Mouse (Mus musculus): ENCODE data around the gene Tapbp. TPM values are rescaled to one million over a fixed set of nuclear protein-coding genes. Genes with fewer than 3 reads are reported as not detected.

The Tapbp gene
- polyA plus RNA-seq, 1 experiment from 2014 or later, result 102 TPM

- H3K36me3 ChIP-seq (ENCODE audit: control insufficient read depth, insufficient read depth), result peaks cover 51% of the 10 kb centered on the region
- no peaks in the 10 kb centered on the region for H3K4me1 ChIP-seq (replicated peaks; ENCODE audit: control insufficient read depth, insufficient read depth, low read length)
- WGBS, result 95% methylated on average over 17 of the region's 17 CpGs
- H3K9ac ChIP-seq (ENCODE audit: low read depth, low read length), result no peak overlapping the region
- H3K9me3 ChIP-seq (ENCODE audit: control insufficient read depth), result no peaks in the 10 kb centered on the region
- ATAC-seq, result no peak
- TF ChIP-seq CTCF (IDR thresholded peaks at IDR 0.05; ENCODE audit: low read depth), result no peak
- H3K4me2 ChIP-seq (replicated peaks; ENCODE audit: low read depth), result no peak overlapping the region
- no peak overlapping the region for H3K4me3 ChIP-seq (ENCODE audit: low read depth, low read length)
- no peak overlapping the region for H3K27ac ChIP-seq (ENCODE audit: low read depth, low read length)
- H3K27me3 ChIP-seq (replicated peaks; ENCODE audit: control insufficient read depth, insufficient read depth, low read length), result no peaks in the 10 kb centered on the region
Measured at GRCm38 (mm10) chr17:33965082-33965845, 49.6 kb downstream of the Tapbp start.

- Histone ChIP-seq H3K4me1 (replicated peaks; ENCODE audit: control insufficient read depth, insufficient read depth, low read length) (no peaks in the 10 kb centered on the region), H3K4me2 (replicated peaks; ENCODE audit: low read depth) (no peak overlapping the region), H3K36me3 (ENCODE audit: control insufficient read depth, insufficient read depth) (peaks cover 44% of the 10 kb centered on the region; the same call in 1 of the 2 replicates), H3K9me3 (ENCODE audit: control insufficient read depth) (no peaks in the 10 kb centered on the region), H3K9ac (ENCODE audit: low read depth, low read length) (no peak overlapping the region), H3K27me3 (replicated peaks; ENCODE audit: control insufficient read depth, insufficient read depth, low read length) (no peaks in the 10 kb centered on the region), H3K27ac (ENCODE audit: low read depth, low read length) (no peak overlapping the region), H3K4me3 (ENCODE audit: low read depth, low read length) (no peak overlapping the region)
- TF ChIP-seq CTCF (IDR thresholded peaks at IDR 0.05; ENCODE audit: low read depth), result no peak
- ATAC-seq, result no peak
- WGBS, result 81% methylated on average over 16 of the region's 16 CpGs
Measured at GRCm38 (mm10) chr17:33965846-33966550, 50.3 kb downstream of the Tapbp start.

GRCm38 (mm10) chr17:33968489-33968888 lies 52.8 kb downstream of the Tapbp start:
- peak; percentile 90 for TF ChIP-seq CTCF (IDR thresholded peaks at IDR 0.05; ENCODE audit: low read depth)
- H3K4me2 ChIP-seq (replicated peaks; ENCODE audit: low read depth), result 0 out of 2 replicates have a peak overlapping the region, but pooled peaks have one; percentile 0
- H3K9ac ChIP-seq (ENCODE audit: low read depth, low read length), result no peak overlapping the region
- H3K4me1 ChIP-seq (replicated peaks; ENCODE audit: control insufficient read depth, insufficient read depth, low read length), result no peaks in the 10 kb centered on the region
- H3K9me3 ChIP-seq (ENCODE audit: control insufficient read depth), result no peaks in the 10 kb centered on the region
- peak; percentile 67 for ATAC-seq
- peaks cover 19% of the 10 kb centered on the region; the same call in 1 of the 2 replicates for H3K36me3 ChIP-seq (ENCODE audit: control insufficient read depth, insufficient read depth)
- whole genome bisulfite sequencing, result 2% methylated on average over 9 of the region's 9 CpGs
- no peak overlapping the region for H3K4me3 ChIP-seq (ENCODE audit: low read depth, low read length)
- no peaks in the 10 kb centered on the region for H3K27me3 ChIP-seq (replicated peaks; ENCODE audit: control insufficient read depth, insufficient read depth, low read length)
- no peak overlapping the region for H3K27ac ChIP-seq (ENCODE audit: low read depth, low read length)

- ATAC-seq, result peak; percentile 78
- Histone ChIP-seq H3K4me2 (replicated peaks; ENCODE audit: low read depth) (0 out of 2 replicates have a peak overlapping the region, but pooled peaks have one; percentile 0), H3K27ac (ENCODE audit: low read depth, low read length) (no peak overlapping the region), H3K36me3 (ENCODE audit: control insufficient read depth, insufficient read depth) (peaks cover 14% of the 10 kb centered on the region; the same call in 1 of the 2 replicates), H3K4me1 (replicated peaks; ENCODE audit: control insufficient read depth, insufficient read depth, low read length) (no peaks in the 10 kb centered on the region), H3K4me3 (ENCODE audit: low read depth, low read length) (no peak overlapping the region), H3K27me3 (replicated peaks; ENCODE audit: control insufficient read depth, insufficient read depth, low read length) (no peaks in the 10 kb centered on the region), H3K9me3 (ENCODE audit: control insufficient read depth) (no peaks in the 10 kb centered on the region), H3K9ac (ENCODE audit: low read depth, low read length) (no peak overlapping the region)
- WGBS, result 30% methylated on average over 5 of the region's 5 CpGs
- TF ChIP-seq CTCF (IDR thresholded peaks at IDR 0.05; ENCODE audit: low read depth), result peak; percentile 57
Measured at GRCm38 (mm10) chr17:33968927-33969326, 53.2 kb downstream of the Tapbp start.

- peak; percentile 55 for TF ChIP-seq CTCF (IDR thresholded peaks at IDR 0.05; ENCODE audit: low read depth)
- Histone ChIP-seq H3K36me3 (ENCODE audit: control insufficient read depth, insufficient read depth) (peaks cover 14% of the 10 kb centered on the region; the same call in 1 of the 2 replicates), H3K27ac (ENCODE audit: low read depth, low read length) (no peak overlapping the region)
Measured at GRCm38 (mm10) chr17:33969394-33969793, 53.7 kb downstream of the Tapbp start.

GRCm38 (mm10) chr17:33972691-33973090 lies 57.0 kb downstream of the Tapbp start:
- H3K36me3 ChIP-seq (ENCODE audit: control insufficient read depth, insufficient read depth), result no peaks in the 10 kb centered on the region
- H3K9ac ChIP-seq (ENCODE audit: low read depth, low read length), result no peak overlapping the region
- H3K4me1 ChIP-seq (replicated peaks; ENCODE audit: control insufficient read depth, insufficient read depth, low read length), result no peaks in the 10 kb centered on the region
- no peak overlapping the region for H3K27ac ChIP-seq (ENCODE audit: low read depth, low read length)
- no peak for ATAC-seq
- H3K4me2 ChIP-seq (replicated peaks; ENCODE audit: low read depth), result no peak overlapping the region
- H3K4me3 ChIP-seq (ENCODE audit: low read depth, low read length), result no peak overlapping the region
- H3K27me3 ChIP-seq (replicated peaks; ENCODE audit: control insufficient read depth, insufficient read depth, low read length), result no peaks in the 10 kb centered on the region
- no peaks in the 10 kb centered on the region for H3K9me3 ChIP-seq (ENCODE audit: control insufficient read depth)
- 7% methylated on average over 1 of the region's 1 CpGs for WGBS
- no peak for TF ChIP-seq CTCF (IDR thresholded peaks at IDR 0.05; ENCODE audit: low read depth)

More at GRCm38 (mm10) chr17:33969394-33969793, 53.7 kb downstream of the Tapbp start:
- Histone ChIP-seq H3K9me3 (ENCODE audit: control insufficient read depth) (no peaks in the 10 kb centered on the region), H3K9ac (ENCODE audit: low read depth, low read length) (no peak overlapping the region), H3K4me3 (ENCODE audit: low read depth, low read length) (no peak overlapping the region), H3K4me1 (replicated peaks; ENCODE audit: control insufficient read depth, insufficient read depth, low read length) (no peaks in the 10 kb centered on the region), H3K27me3 (replicated peaks; ENCODE audit: control insufficient read depth, insufficient read depth, low read length) (no peaks in the 10 kb centered on the region), H3K4me2 (replicated peaks; ENCODE audit: low read depth) (no peak overlapping the region)
- WGBS, result 78% methylated on average over 4 of the region's 4 CpGs
- no peak for ATAC-seq

Measured in intestine, postnatal 0 days (tissue).